Mouse (Mus musculus) urinary bladder, postnatal 14 days (tissue): ENCODE measurements around the gene Mpc2.

ENCODE experiments used
- DNase-seq: peaks from one replicate; pipeline ENCODE4 v3.0.0; 2021; ENCODE audit warnings: low spot score

Gene Mpc2

DNA sequence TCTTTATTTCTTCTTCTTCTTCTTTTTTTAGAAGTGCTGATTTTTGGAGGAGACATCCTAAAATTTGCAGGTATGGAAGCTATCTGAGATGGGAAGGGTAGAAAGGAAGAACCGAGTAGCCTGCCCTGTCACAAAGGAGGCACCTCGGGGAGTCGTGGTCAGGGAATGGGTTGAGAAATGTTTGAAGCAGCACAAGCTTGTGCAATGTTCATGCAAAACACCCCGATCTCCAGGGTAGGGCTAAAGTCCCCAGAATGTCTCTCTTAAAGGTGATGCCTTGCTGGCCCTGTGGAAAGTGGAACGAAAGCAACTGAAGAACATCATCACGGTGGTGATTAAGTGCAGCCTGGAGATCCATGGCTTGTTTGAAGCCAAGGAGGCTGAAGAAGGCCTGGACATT lies 45.9 kb downstream of the Mpc2 start:
- DNase-seq: no peak

DNA sequence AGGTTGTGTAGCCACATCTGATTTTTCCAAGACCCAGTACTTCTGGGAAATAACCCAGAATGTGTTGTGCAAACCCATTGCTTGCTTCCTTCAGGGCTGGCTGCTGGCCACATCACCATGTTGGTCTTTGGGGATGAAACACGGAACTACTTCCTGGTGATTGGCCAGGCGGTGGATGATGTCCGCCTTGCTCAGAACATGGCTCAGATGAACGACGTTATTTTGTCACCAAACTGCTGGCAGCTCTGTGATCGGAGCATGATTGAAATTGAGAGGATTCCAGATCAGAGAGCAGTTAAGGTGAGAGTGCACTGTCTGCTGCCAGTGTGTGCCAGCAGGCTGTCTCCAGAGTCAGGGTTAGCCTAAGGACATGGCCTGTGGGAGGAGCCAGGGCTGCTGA lies 49.7 kb downstream of the Mpc2 start:
- DNase-seq: no peak

DNA sequence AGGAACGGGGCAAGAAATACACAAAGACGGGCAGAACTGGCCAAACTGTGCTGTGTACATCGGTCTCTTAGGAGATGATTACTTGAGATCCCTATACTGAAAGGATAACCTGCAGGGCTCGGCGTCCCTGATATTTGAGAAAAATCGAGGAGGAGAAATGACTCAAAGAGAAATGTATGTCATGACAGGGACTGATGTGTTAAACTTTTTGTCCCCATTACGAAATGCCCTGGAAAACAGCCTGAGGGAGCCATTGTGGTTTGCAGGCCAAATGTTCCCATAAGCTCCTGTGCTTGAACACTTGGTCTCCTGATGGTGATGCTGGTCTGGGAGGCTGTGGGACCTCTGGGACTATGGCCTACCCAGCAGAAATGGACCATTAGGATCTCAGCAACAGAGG lies 60.3 kb downstream of the Mpc2 start:
- no peak for DNase-seq
